Mouse (Mus musculus) heart, adult 8-10 months (tissue): Measurements from ENCODE around the gene Tead3. TPM values are rescaled to one million over a fixed set of nuclear protein-coding genes. Genes with fewer than 3 reads are reported as not detected.
A peak's percentile ranks its signal among the peaks of the same experiment; 100 is the strongest.
"Not testable (repeated sequence)": the region's sequence is repeated elsewhere in the genome, so short reads cannot be mapped to it uniquely, and the experiment has no call there.

ENCODE experiments used
- DNase-seq: peaks from one replicate; pipeline ENCODE4 v3.0.0; 2022; ENCODE audit warnings: low spot score
- total RNA-seq, 4 experiments: library from RNA; stranded (reverse); gene quantifications; 2 replicates each; pipeline ENCODE4 v1.2.4; 2022

Gene Tead3
- total RNA-seq, 4 experiments from 2014 or later = 8.4 to 15.6 (median 11.7) TPM

- DNase-seq = not testable (repeated sequence)
These were observed 20.0 kb downstream of the Tead3 start for GRCm38 (mm10) chr17:28330590-28330989.

GRCm38 (mm10) chr17:28330232-28330546 is 20.4 kb downstream of the Tead3 start:
- no peak for DNase-seq

- no peak for DNase-seq
These were observed 20.9 kb downstream of the Tead3 start for GRCm38 (mm10) chr17:28329503-28330231.

- no peak for DNase-seq
These were observed 21.7 kb downstream of the Tead3 start for GRCm38 (mm10) chr17:28328946-28329345.

GRCm38 (mm10) chr17:28328366-28328928 is 22.2 kb downstream of the Tead3 start, which contains the start of gene Rpl10a:
TSS of gene Rpl10a (plus strand) at chr17:28328471.
- DNase-seq = peak; percentile 95

- no peak for DNase-seq
These were observed 22.8 kb downstream of the Tead3 start for GRCm38 (mm10) chr17:28327673-28328325.

GRCm38 (mm10) chr17:28326951-28327350 is 23.7 kb downstream of the Tead3 start:
- DNase-seq = no peak

GRCm38 (mm10) chr17:28325751-28326150 is 24.9 kb downstream of the Tead3 start:
- DNase-seq = no peak

GRCm38 (mm10) chr17:28324416-28324815 is 26.2 kb downstream of the Tead3 start:
- not testable (repeated sequence) for DNase-seq

GRCm38 (mm10) chr17:28323786-28324185 is 26.8 kb downstream of the Tead3 start:
- DNase-seq = no peak

GRCm38 (mm10) chr17:28321700-28322099 is 28.9 kb downstream of the Tead3 start:
- no peak for DNase-seq

GRCm38 (mm10) chr17:28317725-28318124 is 32.9 kb downstream of the Tead3 start:
- no peak for DNase-seq

GRCm38 (mm10) chr17:28317091-28317490 is 33.5 kb downstream of the Tead3 start:
- DNase-seq = no peak

- DNase-seq = no peak
These were observed 34.1 kb downstream of the Tead3 start for GRCm38 (mm10) chr17:28316476-28316875.

GRCm38 (mm10) chr17:28315611-28316160 is 34.9 kb downstream of the Tead3 start:
- no peak for DNase-seq

GRCm38 (mm10) chr17:28313880-28314225 is 36.8 kb downstream of the Tead3 start:
- no peak for DNase-seq

- DNase-seq = peak; percentile 94
These were observed 37.3 kb downstream of the Tead3 start, which contains the start of gene Fance for GRCm38 (mm10) chr17:28313212-28313879. TSS of gene Fance (plus strand) at chr17:28313519.

- DNase-seq = no peak
These were observed 38.1 kb downstream of the Tead3 start for GRCm38 (mm10) chr17:28312232-28313211.

GRCm38 (mm10) chr17:28311366-28312132 is 39.1 kb downstream of the Tead3 start:
- DNase-seq = no peak

GRCm38 (mm10) chr17:28310831-28311230 is 39.8 kb downstream of the Tead3 start:
- no peak for DNase-seq
